Comparison of ENCODE assay signal across 8 mouse cellular contexts in the genomic region with DNA sequence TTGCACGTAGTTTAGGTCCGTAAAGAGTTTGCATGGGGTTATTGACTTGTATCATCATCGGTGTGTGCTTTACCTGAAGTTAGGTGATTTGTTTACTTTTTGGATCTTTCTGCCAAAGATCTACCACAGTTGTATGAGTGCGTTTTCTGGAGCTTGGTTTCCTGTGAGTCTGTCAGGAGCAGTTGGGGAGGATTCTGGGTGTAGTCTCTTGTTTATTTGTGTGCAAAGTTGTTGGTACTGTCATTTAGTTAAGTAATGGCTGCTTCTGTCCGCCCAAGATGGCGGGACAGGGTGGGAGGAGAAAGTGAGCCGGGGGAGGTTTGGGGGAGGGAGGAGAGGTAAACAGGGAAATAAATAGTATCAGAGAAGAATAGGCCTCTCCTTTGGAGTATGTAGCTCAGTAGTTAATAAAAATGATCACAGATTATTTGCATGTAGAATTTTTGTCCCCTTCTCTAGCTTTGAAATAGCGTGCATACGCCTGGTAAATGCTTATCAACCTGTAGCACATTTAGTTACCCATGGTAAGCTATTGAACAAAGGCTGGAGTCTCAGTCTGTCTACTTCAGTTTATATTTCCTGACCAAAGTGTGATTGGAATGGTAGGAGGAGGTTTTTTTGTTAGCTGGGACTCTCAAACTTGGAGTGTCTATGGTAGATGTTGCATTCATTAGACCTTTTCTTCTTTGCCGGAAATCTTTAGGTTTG. TPM values are rescaled to one million over a fixed set of nuclear protein-coding genes. Genes with fewer than 3 reads are reported as not detected.
DNase-seq lines count a peak whose midpoint lies in the region; ATAC-seq and TF ChIP-seq lines count a peak whose summit lies in the region.

No protein-coding gene starts in this region.

- peak overlapping the region; percentile 88 for H3K4me3 ChIP-seq in forebrain, embryonic 16.5 days (replicated peaks; ENCODE audit: low read length)
- peak overlapping the region; percentile 72 for H3K4me3 ChIP-seq in intestine, embryonic 15.5 days (replicated peaks)
- peak overlapping the region; percentile 90 for H3K4me3 ChIP-seq in liver, embryonic 15.5 days (replicated peaks)

- 1% methylated on average over 10 of the region's 10 CpGs for WGBS in forebrain, embryonic 16.5 days
- WGBS in intestine, embryonic 15.5 days = 2% methylated on average over 10 of the region's 10 CpGs
- WGBS in liver, embryonic 15.5 days (ENCODE audit: insufficient replicate concordance) = 1% methylated on average over 10 of the region's 10 CpGs

- DNase-seq in left cerebral cortex, postnatal 10 days (ENCODE audit: extremely low spot score in 1 of 2, low spot score in 2 of 2) = peak; percentile 3 to 20
- DNase-seq in left cerebral cortex, adult 11 months (ENCODE audit: low spot score) = no peak
- DNase-seq in brain, embryonic 14.5 days (ENCODE audit: low read depth) = peak; percentile 57
- DNase-seq in neural tube, embryonic 10.5 days (ENCODE audit: extremely low spot score, low spot score) = peak; percentile 20
- DNase-seq in thymus, postnatal 36 days = peak; percentile 19 to 40

- no peak for TF ChIP-seq POLR2A in brain, embryonic 14.5 days (IDR thresholded peaks at IDR 0.05; ENCODE audit: borderline replicate concordance, extremely low read depth, insufficient read depth, insufficient read length, poor library complexity, severe bottlenecking)

- intact Hi-C loops in left cerebral cortex, postnatal 10 days (cut with DNase I) = loop anchor here (10.0 kb wide), 1 partner anchor 1269 kb away; no protein-coding TSS in a partner anchor

- H3K36me3 ChIP-seq in forebrain, embryonic 16.5 days (ENCODE audit: control insufficient read depth, insufficient read depth) = no peaks in the 10 kb centered on the region
- H3K36me3 ChIP-seq in intestine, embryonic 15.5 days = no peaks in the 10 kb centered on the region
- no peaks in the 10 kb centered on the region for H3K36me3 ChIP-seq in liver, embryonic 15.5 days (replicated peaks)

- H3K27ac ChIP-seq in forebrain, embryonic 16.5 days (ENCODE audit: low read length) = peak overlapping the region; percentile 97
- H3K27ac ChIP-seq in intestine, embryonic 15.5 days = peak overlapping the region; percentile 97; the same call in 1 of the 2 replicates
- H3K27ac ChIP-seq in liver, embryonic 15.5 days (replicated peaks) = peak overlapping the region; percentile 98

- ATAC-seq in forebrain, embryonic 16.5 days = no peak
- no peak for ATAC-seq in intestine, embryonic 15.5 days
- ATAC-seq in liver, embryonic 15.5 days (ENCODE audit: insufficient read depth) = no peak

- peak overlapping the region; percentile 75 for H3K4me2 ChIP-seq in forebrain, embryonic 16.5 days (ENCODE audit: low read length)
- peak overlapping the region; percentile 49 for H3K4me2 ChIP-seq in intestine, embryonic 15.5 days (replicated peaks)
- H3K4me2 ChIP-seq in liver, embryonic 15.5 days = peak overlapping the region; percentile 51

- H3K27me3 ChIP-seq in forebrain, embryonic 16.5 days (replicated peaks; ENCODE audit: control insufficient read depth, insufficient read depth, low read length) = no peaks in the 10 kb centered on the region
- no peaks in the 10 kb centered on the region for H3K27me3 ChIP-seq in intestine, embryonic 15.5 days (replicated peaks)
- no peaks in the 10 kb centered on the region for H3K27me3 ChIP-seq in liver, embryonic 15.5 days

- 0 out of 2 replicates have a peak, but pooled peaks cover 2% of the 10 kb centered on the region for H3K4me1 ChIP-seq in forebrain, embryonic 16.5 days (replicated peaks; ENCODE audit: control insufficient read depth, insufficient read depth, low read length)
- H3K4me1 ChIP-seq in intestine, embryonic 15.5 days (replicated peaks) = no peaks in the 10 kb centered on the region
- H3K4me1 ChIP-seq in liver, embryonic 15.5 days (replicated peaks) = peaks cover 5% of the 10 kb centered on the region; the same call in 1 of the 2 replicates

- no peak for TF ChIP-seq CTCF in brain, embryonic 14.5 days (IDR thresholded peaks at IDR 0.05; ENCODE audit: borderline replicate concordance, extremely low read depth, insufficient read depth, insufficient read length)

- H3K9ac ChIP-seq in forebrain, embryonic 16.5 days (replicated peaks; ENCODE audit: low read depth, low read length) = peak overlapping the region; percentile 77
- H3K9ac ChIP-seq in intestine, embryonic 15.5 days = peak overlapping the region; percentile 84
- peak overlapping the region; percentile 94 for H3K9ac ChIP-seq in liver, embryonic 15.5 days

- no peaks in the 10 kb centered on the region for H3K9me3 ChIP-seq in forebrain, embryonic 16.5 days (ENCODE audit: control insufficient read depth, low read length)
- no peaks in the 10 kb centered on the region for H3K9me3 ChIP-seq in intestine, embryonic 15.5 days
- H3K9me3 ChIP-seq in liver, embryonic 15.5 days (replicated peaks) = no peaks in the 10 kb centered on the region

RNA-seq across cellular contexts. Expression of a gene that starts 1.7 kb away (rescaled TPM):
- total RNA-seq in left cerebral cortex, postnatal 10 days (2021) = 10 to 100 TPM; 42.9 to 52.4 TPM
- polyA plus RNA-seq in brain, embryonic 14.5 days (2012; rRNA removed) = 37.3 and 39.8 TPM in 2 replicates
- 24.1 and 27.7 TPM in 2 replicates for polyA plus RNA-seq in forebrain, embryonic 16.5 days (2015; fragmentation: Nextera tagmentation; extraction: Ambion mirVana)
- polyA plus RNA-seq in intestine, embryonic 15.5 days (2015; fragmentation: Nextera tagmentation; extraction: Ambion mirVana) = 14.4 and 17.3 TPM in 2 replicates
- 15.9 and 18.2 TPM in 2 replicates for polyA plus RNA-seq in liver, embryonic 15.5 days (2015; fragmentation: Nextera tagmentation; extraction: Ambion mirVana)

RNA-seq across cellular contexts. Expression of a gene that starts 18.4 kb away (rescaled TPM):
- not detected for total RNA-seq in left cerebral cortex, postnatal 10 days (2021)
- polyA plus RNA-seq in brain, embryonic 14.5 days (2012; rRNA removed) = not detected in 2 replicates
- not detected in 2 replicates for polyA plus RNA-seq in forebrain, embryonic 16.5 days (2015; fragmentation: Nextera tagmentation; extraction: Ambion mirVana)
- polyA plus RNA-seq in intestine, embryonic 15.5 days (2015; fragmentation: Nextera tagmentation; extraction: Ambion mirVana) = not detected in 2 replicates
- polyA plus RNA-seq in liver, embryonic 15.5 days (2015; fragmentation: Nextera tagmentation; extraction: Ambion mirVana) = not detected in 2 replicates
